Mouse (Mus musculus): Measurements from ENCODE around the gene BC034090.

DNA sequence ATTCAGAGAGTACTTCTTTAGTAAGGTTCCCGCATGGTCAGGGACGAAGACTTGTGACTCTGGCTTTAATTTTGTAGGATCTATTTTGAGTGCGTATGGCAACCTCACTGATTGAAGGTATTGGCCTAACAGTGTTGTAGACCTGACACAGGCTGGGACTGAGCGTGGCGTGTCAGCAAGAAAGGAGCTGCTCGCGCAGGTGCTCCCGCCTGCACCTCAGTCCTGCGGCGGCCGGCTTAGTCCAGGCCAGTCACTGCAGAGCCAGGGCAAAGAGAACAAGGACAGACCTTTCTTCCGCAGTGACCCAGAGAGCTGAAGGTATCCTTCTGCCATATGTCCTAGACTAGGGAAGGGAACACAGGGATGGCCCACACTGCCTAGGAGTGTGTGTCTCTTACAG lies 40.3 kb downstream of the BC034090 start:
- TF ChIP-seq CTCF (IDR thresholded peaks at IDR 0.05; ENCODE audit: control insufficient read depth, insufficient read depth, insufficient read length) (no peak), CEBPB (IDR thresholded peaks at IDR 0.05; ENCODE audit: low read depth) (no peak), MAX (IDR thresholded peaks at IDR 0.05) (no peak), FOSL1 (IDR thresholded peaks at IDR 0.05; ENCODE audit: insufficient read depth, low read length, poor library complexity, severe bottlenecking) (no peak)

All from C2C12 (cell line).